Mouse (Mus musculus) frontal cortex, postnatal 36 days (tissue): Measurements from ENCODE around the gene Mlec.
A peak's percentile ranks its signal among the peaks of the same experiment; 100 is the strongest.
"Not testable (repeated sequence)": the region's sequence is repeated elsewhere in the genome, so short reads cannot be mapped to it uniquely, and the experiment has no call there.

Experiments
- DNase-seq, 2 experiments: peaks; one replicate each; pipeline ENCODE4 v3.0.0; 2022; ENCODE audit warnings: low spot score in 2 of 2

The Mlec gene

GRCm38 (mm10) chr5:115150991-115151390, 7.0 kb downstream of the Mlec start:
- no peak for DNase-seq

- DNase-seq, result no peak
Measured at GRCm38 (mm10) chr5:115149675-115150459, 8.1 kb downstream of the Mlec start.

GRCm38 (mm10) chr5:115148872-115149271, 9.1 kb downstream of the Mlec start:
- DNase-seq, result not testable (repeated sequence)

GRCm38 (mm10) chr5:115148378-115148777, 9.6 kb downstream of the Mlec start:
- no peak for DNase-seq

- DNase-seq, result no peak
Measured at GRCm38 (mm10) chr5:115147388-115147787, 10.6 kb downstream of the Mlec start.

GRCm38 (mm10) chr5:115146747-115147130, 11.2 kb downstream of the Mlec start:
- no peak for DNase-seq

- no peak for DNase-seq
Measured at GRCm38 (mm10) chr5:115145976-115146746, 11.8 kb downstream of the Mlec start.

GRCm38 (mm10) chr5:115145253-115145968, 12.6 kb downstream of the Mlec start:
- DNase-seq, result no peak

- no peak for DNase-seq
Measured at GRCm38 (mm10) chr5:115144471-115144870, 13.5 kb downstream of the Mlec start.

- no peak for DNase-seq
Measured at GRCm38 (mm10) chr5:115143552-115143951, 14.4 kb downstream of the Mlec start.

GRCm38 (mm10) chr5:115142166-115142697, 15.7 kb downstream of the Mlec start:
- DNase-seq, result no peak

GRCm38 (mm10) chr5:115140726-115141125, 17.3 kb downstream of the Mlec start:
- no peak for DNase-seq

GRCm38 (mm10) chr5:115139124-115139523, 18.9 kb downstream of the Mlec start:
- no peak for DNase-seq

- DNase-seq, result peak; percentile 82
Measured at GRCm38 (mm10) chr5:115134234-115135165, 23.5 kb downstream of the Mlec start, which contains the start of gene Unc119b. TSS of gene Unc119b (minus strand) at chr5:115134975.

- DNase-seq, result no peak
Measured at GRCm38 (mm10) chr5:115133358-115134066, 24.5 kb downstream of the Mlec start.

GRCm38 (mm10) chr5:115132465-115132864, 25.5 kb downstream of the Mlec start:
- DNase-seq, result no peak

GRCm38 (mm10) chr5:115129328-115129727, 28.7 kb downstream of the Mlec start:
- no peak for DNase-seq

- no peak for DNase-seq
Measured at GRCm38 (mm10) chr5:115127421-115128179, 30.4 kb downstream of the Mlec start.

GRCm38 (mm10) chr5:115126578-115127312, 31.2 kb downstream of the Mlec start:
- no peak for DNase-seq
